Mouse (Mus musculus): ENCODE measurements around the gene Apof. TPM values are rescaled to one million over a fixed set of nuclear protein-coding genes. Genes with fewer than 3 reads are reported as not detected.
"Not testable (repeated sequence)": the region's sequence is repeated elsewhere in the genome, so short reads cannot be mapped to it uniquely, and the experiment has no call there.

Gene Apof
- total RNA-seq, 2 experiments from 2014 or later = not detected

DNA sequence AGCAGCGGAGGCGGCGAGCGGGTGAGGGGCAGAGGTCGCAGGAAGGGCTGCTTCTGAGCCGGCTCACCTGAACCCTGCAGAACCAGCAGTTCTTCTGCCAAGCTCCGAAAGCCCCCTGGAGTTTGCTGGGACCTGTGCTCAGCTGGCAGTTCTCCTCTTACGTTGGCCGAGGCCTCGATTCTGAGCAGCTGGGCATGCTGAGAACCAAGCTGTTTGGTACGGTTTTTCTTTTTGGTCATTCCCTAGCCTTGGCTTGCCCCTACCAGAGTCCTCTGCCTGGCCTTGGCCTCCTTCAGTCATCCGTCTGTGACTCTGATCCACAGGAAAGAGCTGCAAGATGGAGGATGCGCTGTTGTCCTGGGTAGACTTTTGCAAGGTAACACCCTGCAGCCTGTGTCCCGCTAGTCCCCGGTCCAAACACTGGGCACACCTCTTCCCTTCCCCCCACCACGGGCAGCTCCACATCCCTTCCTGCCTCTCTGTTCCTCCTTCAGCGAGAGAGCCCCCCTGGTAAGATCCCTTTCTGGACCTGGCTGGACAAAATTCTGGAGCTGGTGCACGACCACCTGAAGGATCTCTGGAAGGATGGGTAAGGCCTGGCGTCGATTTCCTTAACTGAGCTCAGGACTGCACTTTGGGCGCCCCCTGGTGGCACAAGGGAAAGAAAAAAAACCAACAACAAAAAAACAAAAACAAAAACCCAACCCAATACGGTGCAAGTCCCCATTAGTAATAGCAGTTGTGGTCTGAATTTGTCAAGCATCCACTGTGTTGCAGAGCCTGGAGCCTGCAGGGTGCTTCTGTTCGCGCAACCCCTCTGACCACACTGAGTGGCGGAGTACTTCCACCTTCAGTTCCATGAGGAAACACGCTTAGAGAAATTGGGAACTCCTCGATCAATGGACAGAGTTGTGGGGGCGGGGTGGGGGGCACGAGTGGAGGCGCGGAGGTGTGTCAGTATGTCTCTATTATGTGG is 15.4 kb downstream of the Apof start:
- DNase-seq (ENCODE audit: low spot score in 2 of 2) = peak; percentile 64 to 74
- intact Hi-C loops (cut with DNase I) = loop anchor here (5.0 kb wide), 2 partner anchors 47 to 72 kb away; partner anchors contain the start of gene Spryd4

GRCm38 (mm10) chr10:128290594-128290993 is 22.1 kb downstream of the Apof start:
- intact Hi-C loops (cut with DNase I); DNase-seq (ENCODE audit: low spot score in 2 of 2): not testable (repeated sequence)

GRCm38 (mm10) chr10:128296370-128297090 is 28.1 kb downstream of the Apof start:
- no peak for DNase-seq (ENCODE audit: low spot score in 2 of 2)
- intact Hi-C loops (cut with DNase I) = no loop called here

GRCm38 (mm10) chr10:128297221-128297620 is 28.8 kb downstream of the Apof start:
- intact Hi-C loops (cut with DNase I) = no loop called here
- no peak for DNase-seq (ENCODE audit: low spot score in 2 of 2)

DNA sequence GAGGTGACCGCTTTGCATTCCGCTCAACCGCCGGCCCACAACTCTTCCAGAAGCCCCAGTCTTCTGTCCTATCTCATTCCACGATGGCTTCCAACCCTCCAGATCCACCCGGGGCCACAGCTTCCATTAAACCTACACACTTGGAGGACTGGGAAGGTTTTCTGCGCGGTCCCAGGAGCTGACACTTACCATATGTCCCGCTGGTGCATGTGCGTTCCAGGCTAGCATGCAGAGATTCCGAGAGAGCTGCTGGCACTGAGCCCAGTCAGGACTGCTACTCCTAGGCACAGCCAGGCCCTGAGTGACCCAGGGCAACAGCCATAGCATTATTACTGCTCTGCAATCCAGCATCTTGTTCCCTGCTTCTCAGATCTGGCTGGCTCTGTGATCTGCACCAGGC is 29.2 kb downstream of the Apof start:
- DNase-seq (ENCODE audit: low spot score in 2 of 2) = no peak
- intact Hi-C loops (cut with DNase I) = no loop called here

- DNase-seq (ENCODE audit: low spot score in 2 of 2) = no peak
- intact Hi-C loops (cut with DNase I) = no loop called here
Observed at GRCm38 (mm10) chr10:128298243-128298642, 29.8 kb downstream of the Apof start.

GRCm38 (mm10) chr10:128298702-128299171 is 30.3 kb downstream of the Apof start, which contains the start of gene Il23a:
Il23a (minus strand) TSS chr10:128298752.
- intact Hi-C loops (cut with DNase I) = no loop called here
- DNase-seq (ENCODE audit: low spot score in 2 of 2) = no peak

GRCm38 (mm10) chr10:128302357-128302756 is 33.9 kb downstream of the Apof start:
- intact Hi-C loops (cut with DNase I) = no loop called here
- no peak for DNase-seq (ENCODE audit: low spot score in 2 of 2)

- DNase-seq (ENCODE audit: low spot score in 2 of 2) = no peak
Observed at GRCm38 (mm10) chr10:128302785-128303125, 34.3 kb downstream of the Apof start.

GRCm38 (mm10) chr10:128303126-128304021 is 34.9 kb downstream of the Apof start, which contains the start of gene Pan2:
Pan2 (plus strand) TSS chr10:128303335.
- peak; percentile 100 for DNase-seq (ENCODE audit: low spot score in 2 of 2)
- intact Hi-C loops (cut with DNase I) = no loop called here

More at GRCm38 (mm10) chr10:128302785-128303125, 34.3 kb downstream of the Apof start:
- intact Hi-C loops (cut with DNase I) = no loop called here

- intact Hi-C loops (cut with DNase I) = no loop called here
- DNase-seq (ENCODE audit: low spot score in 2 of 2) = no peak
Observed at GRCm38 (mm10) chr10:128309654-128310053, 41.2 kb downstream of the Apof start.

- intact Hi-C loops (cut with DNase I) = no loop called here
- peak in 1 of 2 experiments; percentile 25 for DNase-seq (ENCODE audit: low spot score in 2 of 2)
Observed at GRCm38 (mm10) chr10:128310177-128310576, 41.7 kb downstream of the Apof start.

DNA sequence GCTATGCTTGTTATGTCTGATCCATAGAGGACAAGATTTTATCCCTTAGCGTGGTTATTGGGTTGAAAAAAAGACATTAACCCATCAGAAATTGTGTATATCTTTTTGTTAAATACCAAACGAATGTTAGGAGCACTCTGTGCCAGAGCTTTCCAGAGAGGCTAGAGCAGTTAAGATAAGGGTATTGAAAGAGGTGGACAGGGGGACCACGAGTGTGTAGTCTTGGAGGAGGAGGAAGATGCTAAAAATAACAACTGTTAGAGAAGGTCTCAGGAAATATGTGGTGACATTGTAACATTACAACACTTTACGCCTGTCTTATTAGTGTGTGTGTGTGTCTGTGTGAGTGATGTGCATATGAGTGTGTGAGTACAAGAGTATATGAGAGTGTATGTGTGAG is 42.4 kb downstream of the Apof start:
- no peak for DNase-seq (ENCODE audit: low spot score in 2 of 2)
- intact Hi-C loops (cut with DNase I) = no loop called here

- intact Hi-C loops (cut with DNase I) = no loop called here
Observed at GRCm38 (mm10) chr10:128315578-128315977, 47.1 kb downstream of the Apof start.

More at GRCm38 (mm10) chr10:128315578-128315977, 47.1 kb downstream of the Apof start:
- no peak for DNase-seq (ENCODE audit: low spot score in 2 of 2)

Other genes with a start within 250 kb of the Apof start
- 100 to 1,000 TPM; 306 to 320 TPM for gene Naca, start 233.1 kb upstream of the Apof start, total RNA-seq (2021)
- 100 to 1,000 TPM; 131 to 134 TPM for gene Ptges3, start 209.7 kb upstream of the Apof start, total RNA-seq (2021)
- gene Atp5b, start 185.4 kb upstream of the Apof start, total RNA-seq (2021) = 1,000 to 10,000 TPM; 1,697 to 1,804 TPM
- gene Baz2a, start 177.1 kb upstream of the Apof start, total RNA-seq (2021) = 10 to 100 TPM; 30.6 to 32.4 TPM
- 10 to 100 TPM in 1 of 2 experiments, 1 to 10 TPM in 1; 9.2 to 10.8 TPM for gene Rbms2, start 88.4 kb upstream of the Apof start, total RNA-seq (2021)
- gene Gls2, start 74.2 kb upstream of the Apof start, total RNA-seq (2021) = 10 to 100 TPM; 21.3 to 22.6 TPM
- gene Spryd4, start 56.9 kb upstream of the Apof start, total RNA-seq (2021) = 10 to 100 TPM; 10.7 to 11.3 TPM
- gene Mip, start 42.8 kb upstream of the Apof start, total RNA-seq (2021) = not detected
- 1 to 10 TPM; 7.2 to 9.9 TPM for gene Timeless, start 36.6 kb upstream of the Apof start, total RNA-seq (2021)
- not detected for gene Apon, start 14.6 kb upstream of the Apof start, total RNA-seq (2021)
- gene Stat2, start 1.9 kb downstream of the Apof start, total RNA-seq (2021) = 10 to 100 TPM; 19.0 to 21.1 TPM
- 1 to 10 TPM in 1 of 2 experiments, under 1 TPM in 1; 0.97 to 1.4 TPM for gene Il23a, start 30.1 kb downstream of the Apof start, total RNA-seq (2021)
- gene Pan2, start 34.7 kb downstream of the Apof start, total RNA-seq (2021) = 10 to 100 TPM; 13.3 to 13.4 TPM
- 10 to 100 TPM; 65.9 to 68.9 TPM for gene Cnpy2, start 53.8 kb downstream of the Apof start, total RNA-seq (2021)
- gene Cs, start 69.1 kb downstream of the Apof start, total RNA-seq (2021) = 100 to 1,000 TPM; 269 to 271 TPM
- gene Coq10a, start 100.3 kb downstream of the Apof start, total RNA-seq (2021) = 10 to 100 TPM; 72.0 to 74.4 TPM
- gene Ankrd52, start 108.4 kb downstream of the Apof start, total RNA-seq (2021) = 10 to 100 TPM; 80.3 to 84.3 TPM
- 1 to 10 TPM in 1 of 2 experiments, not detected in 1; 1.0 TPM for gene Slc39a5, start 132.6 kb downstream of the Apof start, total RNA-seq (2021)
- 10 to 100 TPM; 88.3 to 92.5 TPM for gene Nabp2, start 142.8 kb downstream of the Apof start, total RNA-seq (2021)
- gene Rnf41, start 143.0 kb downstream of the Apof start, total RNA-seq (2021) = 10 to 100 TPM; 75.0 to 77.2 TPM
- 100 to 1,000 TPM; 199 to 211 TPM for gene Smarcc2, start 190.6 kb downstream of the Apof start, total RNA-seq (2021)
- 100 to 1,000 TPM; 606 to 662 TPM for gene Myl6, start 225.5 kb downstream of the Apof start, total RNA-seq (2021)
- 10 to 100 TPM; 19.1 to 21.7 TPM for gene Myl6b, start 230.0 kb downstream of the Apof start, total RNA-seq (2021)